ENCODE assay signal across 8 mouse cellular contexts in genomic region chr11:99055143-99055542, GRCm38 (mm10). TPM values are rescaled to one million over a fixed set of nuclear protein-coding genes. Genes with fewer than 3 reads are reported as not detected.
DNase-seq lines count a peak whose midpoint lies in the region; ATAC-seq and TF ChIP-seq lines count a peak whose summit lies in the region.

No protein-coding gene starts in this region.

- WGBS in lung, postnatal 0 days, result 34% methylated on average over 4 of the region's 4 CpGs
- WGBS in heart, embryonic 16.5 days, result 38% methylated on average over 4 of the region's 4 CpGs
- WGBS in limb, embryonic 15.5 days, result 34% methylated on average over 4 of the region's 4 CpGs

- no peak overlapping the region for H3K9ac ChIP-seq in lung, postnatal 0 days (replicated peaks; ENCODE audit: low read depth)
- H3K9ac ChIP-seq in heart, embryonic 16.5 days (ENCODE audit: low read length), result no peak overlapping the region
- H3K9ac ChIP-seq in limb, embryonic 15.5 days, result no peak overlapping the region

- TF ChIP-seq EP300 in lung, postnatal 0 days (IDR thresholded peaks at IDR 0.05), result no peak

- peak overlapping the region; percentile 23; the same call in 1 of the 2 replicates for H3K27ac ChIP-seq in lung, postnatal 0 days (ENCODE audit: low read length)
- H3K27ac ChIP-seq in heart, embryonic 16.5 days (ENCODE audit: low read length), result peak overlapping the region; percentile 24
- peak overlapping the region; percentile 78 for H3K27ac ChIP-seq in limb, embryonic 15.5 days

- H3K9me3 ChIP-seq in lung, postnatal 0 days (ENCODE audit: low read length), result no peaks in the 10 kb centered on the region
- peaks cover 6% of the 10 kb centered on the region; the same call in 1 of the 2 replicates for H3K9me3 ChIP-seq in heart, embryonic 16.5 days (replicated peaks; ENCODE audit: control insufficient read depth, low read length)
- no peaks in the 10 kb centered on the region for H3K9me3 ChIP-seq in limb, embryonic 15.5 days

- H3K36me3 ChIP-seq in lung, postnatal 0 days (ENCODE audit: insufficient read depth, low read length), result no peaks in the 10 kb centered on the region
- no peaks in the 10 kb centered on the region for H3K36me3 ChIP-seq in heart, embryonic 16.5 days (ENCODE audit: control insufficient read depth, insufficient read depth)
- H3K36me3 ChIP-seq in limb, embryonic 15.5 days, result peaks cover 27% of the 10 kb centered on the region

- no peak overlapping the region for H3K4me3 ChIP-seq in lung, postnatal 0 days (ENCODE audit: low read depth, low read length)
- no peak overlapping the region for H3K4me3 ChIP-seq in heart, embryonic 16.5 days (ENCODE audit: low read length)
- H3K4me3 ChIP-seq in limb, embryonic 15.5 days, result no peak overlapping the region

- H3K4me1 ChIP-seq in lung, postnatal 0 days (ENCODE audit: insufficient read depth, low read depth, low read length), result no peaks in the 10 kb centered on the region
- peaks cover 11% of the 10 kb centered on the region for H3K4me1 ChIP-seq in heart, embryonic 16.5 days (ENCODE audit: control insufficient read depth, insufficient read depth, low read length)
- H3K4me1 ChIP-seq in limb, embryonic 15.5 days, result peaks cover 22% of the 10 kb centered on the region

- no peak overlapping the region for H3K4me2 ChIP-seq in lung, postnatal 0 days (replicated peaks; ENCODE audit: low read depth, low read length)
- H3K4me2 ChIP-seq in heart, embryonic 16.5 days (ENCODE audit: low read depth, low read length), result no peak overlapping the region
- H3K4me2 ChIP-seq in limb, embryonic 15.5 days, result no peak overlapping the region

- no peaks in the 10 kb centered on the region for H3K27me3 ChIP-seq in lung, postnatal 0 days (replicated peaks; ENCODE audit: insufficient read depth, low read length)
- no peaks in the 10 kb centered on the region for H3K27me3 ChIP-seq in heart, embryonic 16.5 days (ENCODE audit: control insufficient read depth, insufficient read depth, low read length)
- H3K27me3 ChIP-seq in limb, embryonic 15.5 days, result no peaks in the 10 kb centered on the region

- ATAC-seq in lung, postnatal 0 days, result no peak
- ATAC-seq in heart, embryonic 16.5 days (replicated peaks; ENCODE audit: extremely low read depth, insufficient read depth, low FRiP score), result no peak
- ATAC-seq in limb, embryonic 15.5 days (ENCODE audit: insufficient number of reproducible peaks, low FRiP score, low TSS enrichment, low read depth), result no peak

- no peak for TF ChIP-seq CTCF in lung, postnatal 0 days (IDR thresholded peaks at IDR 0.05)

- peak; percentile 61 for DNase-seq in gastrocnemius, postnatal 10 days
- no peak for DNase-seq in gastrocnemius, adult 18-20 months (ENCODE audit: low spot score)
- no peak for DNase-seq in lung, postnatal 0 days (ENCODE audit: low spot score)
- no peak for DNase-seq in lung, postnatal 36 days
- no peak for DNase-seq in cerebellum, adult 9-11 months
- no peak for DNase-seq in thymus, postnatal 25 days

RNA-seq across cellular contexts. Expression of gene Igfbp4, which starts 14.1 kb away (rescaled TPM):
- 100 to 1,000 TPM; 172 to 198 TPM for total RNA-seq in gastrocnemius, postnatal 10 days (2021)
- 10 to 100 TPM; 30.0 to 48.5 TPM for total RNA-seq in gastrocnemius, adult 18-20 months (2021)
- 416 and 433 TPM in 2 replicates for polyA plus RNA-seq in lung, postnatal 0 days (2015; fragmentation: Nextera tagmentation; extraction: Ambion mirVana)
- 377 and 385 TPM in 2 replicates for polyA plus RNA-seq in heart, embryonic 16.5 days (2015; fragmentation: Nextera tagmentation; extraction: Ambion mirVana)
- polyA plus RNA-seq in limb, embryonic 15.5 days (2015; fragmentation: Nextera tagmentation; extraction: Ambion mirVana), result 1,243 and 1,296 TPM in 2 replicates

RNA-seq across cellular contexts. Expression of gene Top2a, which starts 31.2 kb away (rescaled TPM):
- total RNA-seq in gastrocnemius, postnatal 10 days (2021), result 10 to 100 TPM; 33.9 to 43.9 TPM
- under 1 TPM; 0.09 to 0.21 TPM for total RNA-seq in gastrocnemius, adult 18-20 months (2021)
- 11.1 and 16.9 TPM in 2 replicates for polyA plus RNA-seq in lung, postnatal 0 days (2015; fragmentation: Nextera tagmentation; extraction: Ambion mirVana)
- 162 and 179 TPM in 2 replicates for polyA plus RNA-seq in heart, embryonic 16.5 days (2015; fragmentation: Nextera tagmentation; extraction: Ambion mirVana)
- polyA plus RNA-seq in limb, embryonic 15.5 days (2015; fragmentation: Nextera tagmentation; extraction: Ambion mirVana), result 162 and 178 TPM in 2 replicates

RNA-seq across cellular contexts. Expression of gene Tns4, which starts 34.0 kb away (rescaled TPM):
- not detected for total RNA-seq in gastrocnemius, postnatal 10 days (2021)
- under 1 TPM in 1 of 2 experiments, not detected in 1; 0.07 TPM for total RNA-seq in gastrocnemius, adult 18-20 months (2021)
- 0.13 and 0.24 TPM in 2 replicates for polyA plus RNA-seq in lung, postnatal 0 days (2015; fragmentation: Nextera tagmentation; extraction: Ambion mirVana)
- polyA plus RNA-seq in heart, embryonic 16.5 days (2015; fragmentation: Nextera tagmentation; extraction: Ambion mirVana), result 0.06 and 0.71 TPM in 2 replicates
- 1.9 and 2.1 TPM in 2 replicates for polyA plus RNA-seq in limb, embryonic 15.5 days (2015; fragmentation: Nextera tagmentation; extraction: Ambion mirVana)

Comparison
In these comparisons a context has a peak if more than half of its experiments do, and no peak if none do; other contexts are left out.
1. H3K27ac ChIP-seq: peak in every context shown above with its lines; median percentile 78 in limb, embryonic 15.5 days; 24 in heart, embryonic 16.5 days; 23 in lung, postnatal 0 days.